Mouse (Mus musculus): Measurements from ENCODE around the gene Plxna4. TPM values are rescaled to one million over a fixed set of nuclear protein-coding genes. Genes with fewer than 3 reads are reported as not detected.

Plxna4 gene
- total RNA-seq, 2 experiments from 2014 or later = 11.3 to 13.1 TPM

DNA sequence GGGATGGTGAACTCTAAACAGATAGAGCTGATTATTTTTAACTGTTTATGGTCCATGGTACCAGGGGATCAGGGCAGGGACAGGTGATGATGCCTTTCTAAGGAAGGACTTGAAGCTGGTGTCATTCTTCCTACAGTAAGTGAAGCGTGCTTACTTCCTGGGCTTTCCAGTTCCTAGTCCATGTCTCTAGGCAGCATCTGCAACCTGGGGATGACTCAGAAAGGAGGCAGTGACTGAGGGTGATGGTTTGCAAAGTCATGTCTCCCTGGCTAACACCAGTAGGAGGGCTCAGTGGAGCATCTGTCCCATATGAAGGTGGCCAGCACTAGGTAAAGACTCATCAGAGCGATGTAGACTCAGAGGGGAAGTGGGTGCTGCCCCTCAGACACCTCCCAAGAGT, 427.6 kb downstream of the Plxna4 start:
- DNase-seq = no peak

DNA sequence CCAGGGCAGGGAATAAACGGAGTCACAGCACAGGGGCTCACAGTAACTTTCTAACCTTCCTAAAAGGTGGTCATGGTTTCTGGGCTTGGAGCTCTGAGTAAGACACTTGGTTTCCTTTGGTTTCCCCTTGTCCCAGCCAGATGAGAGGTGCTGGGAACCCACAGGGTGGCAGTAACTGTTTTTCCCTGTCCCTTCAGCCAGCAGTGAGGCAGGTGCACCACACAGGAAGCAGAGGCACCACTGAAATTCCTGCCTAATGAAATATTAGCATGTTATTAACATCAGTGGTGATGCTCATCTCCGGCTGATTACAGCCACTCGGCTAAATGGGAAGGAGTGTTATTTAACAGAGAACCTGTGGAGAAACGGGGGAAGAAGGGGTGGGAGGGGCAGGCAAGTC, 428.1 kb downstream of the Plxna4 start:
- no peak for DNase-seq

DNA sequence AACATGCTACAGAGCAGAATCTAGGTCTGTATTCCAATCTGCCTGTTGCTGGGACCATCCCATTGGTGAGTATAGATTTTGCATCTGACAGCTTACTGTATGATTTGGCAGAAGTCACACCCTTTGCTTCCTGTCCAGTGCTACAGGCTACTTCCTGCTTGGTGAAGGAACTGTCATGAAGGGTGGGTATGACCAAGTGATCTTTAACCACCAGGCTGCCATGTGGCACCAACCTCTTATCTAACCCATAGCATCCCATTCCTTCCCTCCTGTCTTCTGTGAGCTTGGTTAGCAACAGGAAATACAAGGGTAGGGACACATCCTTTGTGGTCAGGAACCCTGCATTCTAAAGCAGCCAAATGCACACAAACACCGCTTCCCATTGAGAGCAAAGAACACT, 429.6 kb downstream of the Plxna4 start:
- DNase-seq = no peak

DNA sequence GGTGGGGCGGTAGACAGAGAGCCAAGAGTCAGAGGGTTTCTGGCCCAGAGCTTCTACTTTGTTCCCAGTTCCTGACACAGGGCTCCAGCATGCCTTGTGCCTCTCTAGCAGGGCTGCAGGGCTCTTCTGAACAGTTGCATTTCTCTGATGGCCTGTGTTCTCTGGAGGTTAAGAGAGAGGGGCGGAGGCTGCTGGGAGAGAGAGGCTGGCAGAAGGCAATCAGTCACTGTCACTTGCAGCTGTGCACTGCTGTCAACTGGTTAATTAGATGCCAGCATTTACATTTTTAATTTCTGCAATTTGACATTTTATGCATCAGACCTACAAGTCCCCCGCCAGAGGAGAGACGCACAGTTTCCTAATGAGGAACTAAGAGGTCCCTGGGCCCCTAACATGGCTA, 434.8 kb downstream of the Plxna4 start:
- DNase-seq = no peak

DNA sequence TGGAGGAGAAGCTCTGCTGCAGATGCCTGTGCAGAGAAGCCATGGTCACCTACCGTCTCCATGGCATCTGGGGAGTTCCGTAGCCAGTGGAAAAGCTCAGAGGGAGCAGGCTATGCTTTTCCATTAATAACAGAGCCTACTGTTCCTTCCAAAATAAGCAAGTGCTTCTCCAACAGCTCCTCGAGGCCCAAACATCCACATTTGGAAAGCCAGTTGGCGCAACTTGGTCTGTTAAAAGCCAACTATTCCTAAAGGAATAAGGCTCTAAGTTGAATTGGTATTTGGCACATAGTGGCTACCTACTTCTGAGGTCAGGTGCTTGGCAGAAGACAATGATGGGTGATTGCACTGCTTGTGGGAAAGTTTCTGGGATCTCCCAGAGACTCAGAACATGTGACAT, 437.2 kb downstream of the Plxna4 start:
- peak; percentile 28 to 61 for DNase-seq

DNA sequence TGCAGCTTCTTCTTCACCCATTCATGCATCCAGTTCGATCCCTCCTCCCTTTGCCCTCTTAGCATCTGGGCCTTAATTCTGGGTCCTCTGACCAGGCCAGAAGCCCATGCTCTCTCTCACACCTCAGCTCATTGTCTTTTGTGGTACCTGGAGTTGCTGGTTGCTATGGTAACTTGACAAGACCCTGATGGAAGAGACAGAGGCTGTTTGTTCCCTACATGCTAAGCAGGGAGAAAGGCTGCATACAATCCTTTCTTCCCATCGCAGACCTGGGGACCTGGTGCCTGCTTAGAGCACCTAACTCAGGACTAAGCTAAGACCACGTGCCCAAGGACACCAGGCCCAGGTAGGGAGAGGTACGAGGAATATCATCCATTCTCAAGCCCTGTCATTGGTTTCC, 443.2 kb downstream of the Plxna4 start:
- DNase-seq = no peak

DNA sequence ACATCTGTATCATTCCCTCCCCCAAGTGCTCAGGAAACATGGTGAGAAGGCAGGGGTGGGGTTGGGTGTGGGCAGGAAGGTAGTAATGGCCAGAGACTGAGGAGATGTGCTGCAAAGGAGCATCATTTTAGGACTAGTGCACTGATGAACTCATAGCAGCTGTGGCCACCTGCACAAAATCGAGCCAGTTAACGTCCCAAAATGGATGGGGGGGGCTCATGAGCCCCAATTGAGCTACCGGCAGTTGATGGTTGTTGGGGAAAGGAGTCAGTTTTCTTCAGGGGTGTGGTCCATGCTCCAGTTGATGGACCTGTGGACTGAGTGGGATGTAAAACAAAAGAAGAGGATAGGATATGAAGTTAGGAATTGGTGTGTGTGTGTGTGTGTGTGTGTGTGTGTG, 448.5 kb downstream of the Plxna4 start:
- DNase-seq = no peak

DNA sequence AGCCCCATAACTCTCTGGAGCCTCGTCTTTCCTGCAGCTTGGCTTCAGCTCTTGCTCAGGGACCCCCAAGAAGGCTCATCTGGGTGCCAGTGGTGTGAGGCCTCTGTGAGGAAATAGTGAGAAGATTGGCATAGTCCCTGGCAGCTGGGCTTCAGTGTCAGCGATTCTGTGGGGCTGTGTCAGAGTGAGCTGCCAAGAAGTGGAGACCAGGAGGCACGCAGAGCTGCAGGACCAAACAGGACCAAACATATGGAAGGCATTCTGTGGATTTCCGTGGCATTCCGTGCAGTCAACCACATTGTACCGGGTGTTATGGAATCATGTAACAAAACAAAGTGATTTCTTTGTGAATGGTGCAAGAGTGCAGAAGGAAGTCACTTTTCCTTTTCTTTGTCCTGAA, 461.1 kb downstream of the Plxna4 start:
- no peak for DNase-seq

DNA sequence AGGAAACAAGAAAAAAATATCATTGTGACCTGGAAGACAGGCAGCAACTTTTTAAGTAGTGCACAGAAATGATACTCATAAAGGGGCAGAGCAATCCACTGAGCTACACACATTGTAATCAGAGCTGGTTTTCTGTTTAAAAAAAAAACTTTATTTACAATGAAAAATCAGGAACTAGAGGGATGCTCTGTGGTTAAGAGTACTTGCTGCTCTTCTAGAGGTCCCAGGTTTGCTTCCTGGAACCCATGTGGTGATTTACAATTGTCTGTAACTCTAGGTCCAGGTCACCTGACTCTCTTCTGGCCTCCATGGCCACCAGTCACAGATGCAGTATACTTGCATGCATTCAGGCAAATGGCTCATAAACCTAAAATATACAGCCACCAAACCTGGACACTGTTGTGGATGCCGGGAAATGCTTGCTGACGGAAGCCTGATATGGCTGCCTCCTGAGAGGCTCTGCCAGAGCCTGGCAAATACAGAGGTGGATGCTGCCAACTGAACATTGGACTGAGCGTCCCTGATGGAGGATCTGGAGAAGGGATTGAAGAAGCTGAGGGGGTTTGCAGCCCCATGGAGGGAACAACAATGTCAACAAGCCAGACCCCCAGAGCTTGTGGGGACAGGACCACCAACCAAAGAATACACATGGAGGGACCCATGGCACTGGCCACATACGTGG, 465.3 kb downstream of the Plxna4 start:
- no peak for DNase-seq

DNA sequence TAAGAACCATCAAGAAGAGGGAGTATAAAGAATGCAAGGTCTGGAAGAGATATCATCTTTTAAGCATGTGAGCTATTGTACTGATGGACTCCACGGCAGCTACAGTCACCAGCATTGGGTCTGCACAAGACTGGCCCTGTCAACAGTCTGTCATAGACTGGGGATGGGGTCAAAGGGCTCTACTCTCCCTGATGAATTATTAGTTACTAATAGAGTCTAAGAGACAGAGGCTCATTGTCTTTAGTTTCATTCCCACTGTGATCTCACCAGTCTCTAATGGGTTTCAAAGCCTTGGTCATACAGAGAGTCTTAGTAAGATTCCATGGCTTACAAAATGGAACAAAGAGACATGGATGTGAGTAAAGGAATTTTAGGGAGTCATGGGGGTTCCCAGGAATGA, 467.1 kb downstream of the Plxna4 start:
- DNase-seq = no peak

DNA sequence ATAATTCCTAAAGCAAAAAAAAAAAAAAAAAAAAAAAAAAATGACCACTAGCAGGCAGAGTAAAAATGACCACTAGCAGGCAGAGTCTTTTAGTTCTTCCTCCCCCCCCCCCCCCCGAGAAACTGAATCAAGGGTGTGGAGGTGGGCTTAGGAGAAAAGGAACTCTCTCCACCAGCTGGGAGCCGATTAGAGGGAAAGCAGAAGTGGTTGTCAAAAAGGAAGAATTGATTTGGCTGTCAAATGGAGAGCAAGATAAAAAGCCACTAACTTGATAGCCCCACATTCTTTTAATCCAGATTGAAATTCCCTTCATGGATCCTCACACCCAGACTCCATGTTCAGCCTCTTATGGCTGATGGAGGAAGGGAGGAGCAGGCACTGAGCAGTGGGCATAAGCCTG, 478.8 kb downstream of the Plxna4 start:
- DNase-seq = no peak

DNA sequence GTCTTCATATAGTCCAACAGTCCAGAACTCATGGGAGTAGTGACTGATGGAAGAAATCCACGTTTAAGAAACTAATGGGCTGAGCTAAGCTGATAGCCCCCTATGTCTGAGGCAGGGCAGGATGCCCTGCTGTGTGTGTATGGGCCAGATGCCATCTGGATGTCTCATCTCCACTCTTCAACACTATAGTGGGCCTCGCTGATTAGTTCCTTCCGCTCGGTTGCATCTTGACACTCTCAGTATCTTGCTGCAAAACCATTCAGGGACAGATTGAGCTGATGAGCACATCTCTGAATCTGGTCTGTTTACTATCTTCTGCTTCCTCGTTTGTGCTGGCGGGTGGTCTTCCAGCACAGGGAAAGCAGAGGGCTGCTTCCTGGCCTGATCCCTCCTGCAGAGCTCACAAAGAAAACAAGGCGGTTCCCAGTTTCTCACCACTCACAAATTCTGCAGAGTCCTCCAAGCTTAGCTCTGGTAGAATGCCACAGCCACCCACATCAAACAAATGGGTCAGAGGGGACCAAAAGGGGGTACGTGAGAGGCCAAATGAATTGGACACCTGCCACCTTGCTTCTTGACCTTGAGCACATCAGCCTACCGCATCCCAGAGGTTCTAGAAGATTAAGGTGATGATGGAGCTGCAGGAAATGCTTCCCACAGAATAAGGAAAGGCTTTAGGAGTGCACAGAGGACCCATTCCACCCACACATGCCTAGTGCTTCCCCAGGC, 482.3 kb downstream of the Plxna4 start:
- no peak for DNase-seq

Data from heart, adult 18-20 months (tissue).